Mouse (Mus musculus) embryo, embryonic 11.5 days (tissue): ENCODE measurements at regions not wholly inside any gene's neighbourhood (a gene's known extent, or its start where the extent isn't known, plus 50 kb on each side); places are given as distances from the start of the nearest gene placed in this dataset.

Source experiments
- DNase-seq: peaks from one replicate; pipeline ENCODE4 v3.0.0-alpha.2; 2012; ENCODE audit warnings: low read depth, low spot score

GRCm38 (mm10) chr17:45291052-45291451 lies 142.5 kb downstream of the Cdc5l start:
- no peak for DNase-seq

DNA sequence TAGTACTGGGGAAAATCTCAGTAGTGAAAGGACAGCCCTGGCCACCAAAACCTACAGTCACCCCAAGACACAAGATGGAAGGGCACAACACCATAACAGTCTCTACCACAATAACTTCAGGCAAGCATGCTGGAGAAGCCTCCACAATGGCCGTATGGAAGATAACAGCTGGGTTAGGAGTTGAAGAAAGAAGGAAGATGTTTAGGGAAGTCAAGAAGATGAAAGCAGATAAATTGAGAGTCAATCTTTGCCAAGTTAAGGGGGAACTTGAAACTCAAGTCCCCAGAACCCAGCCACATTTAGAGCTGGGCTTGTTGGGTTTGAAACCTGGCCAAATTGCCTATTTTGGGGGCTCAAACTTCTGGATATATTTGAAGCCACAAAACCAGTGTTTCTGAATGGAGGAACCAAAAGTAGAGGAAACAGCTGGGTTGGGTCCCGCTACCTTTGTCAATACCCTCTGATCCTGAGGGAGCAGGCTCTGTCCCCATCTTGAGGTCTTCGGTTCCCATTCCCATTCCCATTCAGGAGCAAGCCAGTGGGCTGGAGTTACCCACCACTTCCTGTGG lies 147.8 kb downstream of the Cdc5l start:
- no peak for DNase-seq

GRCm38 (mm10) chr17:45281554-45281953 lies 152.0 kb downstream of the Cdc5l start:
- DNase-seq, result no peak

GRCm38 (mm10) chr17:45279811-45280205 lies 153.7 kb downstream of the Cdc5l start:
- no peak for DNase-seq

DNA sequence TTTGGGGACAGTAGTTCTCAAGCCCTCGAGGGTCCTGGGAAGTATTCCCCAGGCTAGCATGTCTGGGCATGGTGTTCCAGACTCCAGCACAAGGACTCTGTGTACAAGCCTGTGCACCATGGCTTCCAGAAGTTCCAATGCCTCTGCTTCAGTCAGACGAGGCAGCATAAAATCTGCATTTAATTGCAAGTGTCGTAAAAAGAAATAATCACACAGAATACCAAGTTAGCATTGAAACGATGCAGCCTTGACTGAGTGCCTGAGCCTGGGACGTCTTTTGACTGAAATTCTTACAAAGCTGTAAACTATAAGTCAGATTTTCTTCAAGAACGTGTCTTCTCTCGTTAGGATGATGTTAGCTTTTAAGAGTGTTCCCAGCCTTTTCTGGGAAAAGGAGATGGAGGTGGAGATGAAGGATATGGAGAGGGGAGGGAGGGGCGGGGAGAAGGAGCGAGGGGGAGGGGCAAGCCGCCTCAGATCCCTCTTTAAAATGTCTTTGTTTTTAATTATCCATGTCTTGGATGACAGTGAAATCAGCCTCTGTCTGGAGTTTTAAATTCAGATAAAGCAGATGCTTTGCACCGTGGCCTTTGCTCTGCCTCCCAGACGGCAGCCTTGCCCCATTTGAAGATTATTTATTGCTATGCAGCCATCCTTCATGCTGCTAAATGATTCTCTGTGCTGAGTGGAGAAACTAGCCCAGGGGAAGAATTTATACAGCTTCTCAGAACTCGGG lies 154.3 kb downstream of the Cdc5l start:
- DNase-seq, result peak; percentile 32

- DNase-seq, result no peak
Measured at GRCm38 (mm10) chr17:45277516-45277915, 156.0 kb downstream of the Cdc5l start.

DNA sequence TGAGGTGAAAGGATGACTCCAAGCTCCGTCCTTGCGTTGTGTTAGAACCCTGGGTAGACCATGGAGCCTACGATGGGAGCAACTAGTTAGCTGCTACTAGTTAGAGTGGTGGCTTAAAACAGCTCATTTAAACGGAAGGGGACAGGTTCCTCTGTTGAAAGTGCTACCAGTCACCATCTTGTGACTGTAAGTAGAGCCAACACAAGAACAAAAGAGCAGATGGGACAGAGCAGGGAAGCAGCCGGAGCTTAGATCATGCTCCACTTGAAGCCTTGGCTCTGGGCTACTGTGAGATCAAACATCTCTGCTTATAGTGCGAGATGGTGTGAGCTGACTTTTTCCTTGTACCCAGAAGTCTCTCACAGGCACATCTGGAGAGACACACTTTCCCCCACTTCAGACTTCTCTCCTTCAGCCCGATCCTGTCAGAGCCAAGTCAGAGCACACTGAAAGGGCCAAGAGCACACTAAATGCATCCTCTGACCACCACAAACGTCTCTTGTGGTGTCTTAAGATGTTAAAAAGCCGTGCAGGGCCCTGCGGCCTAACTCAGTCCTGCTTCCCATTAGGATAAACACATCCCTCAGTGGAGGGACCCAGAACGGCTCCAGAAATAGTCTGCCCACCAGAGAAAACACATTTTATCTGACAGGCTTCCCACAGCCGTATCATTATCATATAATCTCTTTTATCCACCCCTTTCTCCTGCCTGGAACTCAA lies 156.7 kb downstream of the Cdc5l start:
- DNase-seq, result no peak

GRCm38 (mm10) chr17:45274894-45275293 lies 158.6 kb downstream of the Cdc5l start:
- DNase-seq, result no peak

- no peak for DNase-seq
Measured at GRCm38 (mm10) chr17:45266776-45267175, 166.8 kb downstream of the Cdc5l start.

GRCm38 (mm10) chr17:45265587-45265986 lies 167.9 kb downstream of the Cdc5l start:
- no peak for DNase-seq

GRCm38 (mm10) chr17:45264434-45264833 lies 169.1 kb downstream of the Cdc5l start:
- DNase-seq, result no peak

- no peak for DNase-seq
Measured at GRCm38 (mm10) chr17:45260421-45260820, 173.1 kb downstream of the Cdc5l start.

GRCm38 (mm10) chr17:45258007-45258406 lies 175.5 kb downstream of the Cdc5l start:
- DNase-seq, result no peak

DNA sequence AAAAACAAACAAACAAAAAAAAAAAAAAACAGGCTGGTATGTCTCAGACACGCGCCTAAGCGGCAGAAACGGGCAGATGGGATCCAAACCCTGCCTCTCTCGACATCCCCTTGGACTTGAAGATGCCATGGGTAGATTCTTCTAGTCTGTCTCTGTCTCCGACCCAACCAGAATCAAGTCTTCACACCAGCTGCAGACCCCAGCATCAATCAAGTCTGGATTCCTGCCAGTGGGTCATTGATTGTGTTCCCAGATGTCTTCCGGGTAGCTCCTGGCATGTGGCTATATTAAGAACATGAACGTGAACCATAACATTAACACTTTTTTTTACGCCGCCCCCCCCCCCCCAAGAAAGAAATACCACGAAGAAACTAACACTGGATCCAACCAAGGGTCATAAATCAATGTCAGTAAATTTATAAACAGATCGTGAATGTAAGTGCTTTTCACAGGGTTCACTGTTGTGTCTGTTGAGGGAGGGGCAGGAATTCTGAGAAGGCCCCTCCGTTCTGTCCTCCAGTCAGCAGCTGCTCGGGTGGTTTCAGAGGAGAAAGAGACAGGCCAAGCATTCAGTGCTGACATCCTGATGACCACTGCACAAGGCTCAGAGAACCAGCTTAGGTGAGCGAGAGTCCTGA lies 180.8 kb downstream of the Cdc5l start:
- DNase-seq, result no peak

DNA sequence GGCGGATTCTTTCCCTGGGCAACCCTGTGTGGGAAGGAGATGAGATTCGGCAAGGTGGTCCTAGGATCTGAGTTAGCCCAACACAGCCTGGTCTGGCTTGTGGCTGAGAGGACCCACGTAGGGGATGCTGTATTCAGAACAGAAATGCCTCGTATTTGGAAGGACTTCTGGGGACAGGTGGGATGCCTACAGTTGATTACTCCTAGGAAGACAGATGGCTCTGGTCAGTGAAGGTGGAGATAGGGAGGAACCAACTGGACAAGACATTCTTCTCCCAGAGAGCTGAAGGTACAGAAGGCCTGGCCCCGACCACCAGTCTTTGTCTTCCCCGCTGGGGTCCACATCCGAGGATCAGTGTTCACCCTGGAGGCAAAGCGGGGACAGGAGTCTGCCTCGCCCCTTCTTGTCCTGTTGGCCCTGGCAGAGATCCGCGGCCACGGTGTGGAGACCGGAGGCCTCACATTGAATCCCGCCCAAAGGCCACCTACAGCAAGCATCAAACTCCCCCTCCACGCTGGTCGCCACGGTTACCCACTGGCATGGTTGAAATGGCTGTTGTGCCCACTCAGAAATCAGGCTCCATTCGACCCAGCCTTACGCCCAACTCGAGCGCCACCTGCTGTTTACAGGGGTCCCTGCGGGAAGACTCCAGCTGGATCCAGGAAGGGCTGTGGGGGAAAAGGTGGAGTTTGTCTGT lies 182.4 kb downstream of the Cdc5l start:
- peak; percentile 67 for DNase-seq

DNA sequence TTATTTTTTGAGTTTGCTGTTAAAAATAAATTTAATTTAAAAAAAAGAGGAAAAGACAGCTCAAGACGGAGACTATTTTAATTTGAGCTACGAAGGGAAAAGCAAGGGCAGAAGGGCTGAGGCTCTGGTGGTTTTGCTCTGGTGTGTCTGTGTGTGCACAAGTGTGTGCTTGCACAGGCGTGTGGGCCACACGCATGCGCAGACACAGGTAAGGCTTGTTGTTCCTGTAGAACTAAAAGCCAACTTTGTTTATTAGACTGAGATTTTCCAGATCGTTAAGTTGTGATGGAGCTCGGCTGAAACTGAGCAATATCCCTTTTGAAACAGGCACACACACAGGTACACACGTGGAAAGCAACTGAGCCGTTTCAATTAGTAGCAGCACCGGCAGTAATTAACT lies 183.1 kb downstream of the Cdc5l start:
- no peak for DNase-seq

DNA sequence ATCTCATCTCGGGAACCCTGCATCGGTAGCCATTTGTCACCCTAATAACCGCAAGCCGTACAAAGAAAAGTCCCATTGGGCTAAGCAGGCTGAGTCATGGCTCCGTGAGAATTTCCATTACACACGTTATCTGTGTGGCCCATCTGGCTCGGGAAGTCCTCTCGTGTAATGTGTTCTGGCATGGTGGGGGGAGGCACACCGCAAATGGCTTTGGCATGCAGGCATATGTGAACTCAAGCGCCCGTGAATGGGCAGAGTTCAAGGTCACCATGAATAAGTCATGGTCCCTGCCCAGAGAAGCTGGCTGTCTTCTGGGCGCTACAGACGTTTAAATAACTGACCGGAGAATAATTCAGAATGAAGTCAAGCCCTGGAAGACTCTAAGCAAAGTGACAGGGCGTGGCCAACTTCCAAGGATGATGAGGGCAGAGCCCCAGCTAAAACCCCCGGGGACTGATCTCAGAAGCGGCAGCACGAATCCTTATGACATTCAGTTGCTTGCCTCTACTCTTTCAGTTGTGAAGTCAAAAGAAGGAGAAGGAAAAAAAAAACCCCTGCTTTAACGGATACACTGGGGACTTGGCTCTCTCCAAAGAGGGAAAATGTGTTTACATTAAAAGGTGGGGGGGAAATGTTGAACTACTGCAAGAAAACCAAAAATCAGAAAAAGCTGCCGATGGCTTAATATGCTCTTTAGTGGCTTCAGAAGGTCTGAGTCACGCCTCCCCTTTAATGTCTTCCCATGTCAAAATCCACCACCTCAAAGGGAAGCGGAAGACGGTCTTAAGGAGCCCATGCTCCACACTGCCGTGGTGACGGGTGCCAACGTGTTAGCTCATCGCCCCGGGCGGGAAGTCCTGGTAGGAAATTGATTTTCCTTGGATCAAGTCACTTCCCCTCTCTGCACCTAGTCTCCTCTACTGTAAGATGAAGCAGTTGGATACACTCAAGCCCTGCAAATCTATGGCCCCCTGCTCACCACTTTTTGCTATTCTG lies 186.1 kb downstream of the Cdc5l start:
- DNase-seq, result no peak

DNA sequence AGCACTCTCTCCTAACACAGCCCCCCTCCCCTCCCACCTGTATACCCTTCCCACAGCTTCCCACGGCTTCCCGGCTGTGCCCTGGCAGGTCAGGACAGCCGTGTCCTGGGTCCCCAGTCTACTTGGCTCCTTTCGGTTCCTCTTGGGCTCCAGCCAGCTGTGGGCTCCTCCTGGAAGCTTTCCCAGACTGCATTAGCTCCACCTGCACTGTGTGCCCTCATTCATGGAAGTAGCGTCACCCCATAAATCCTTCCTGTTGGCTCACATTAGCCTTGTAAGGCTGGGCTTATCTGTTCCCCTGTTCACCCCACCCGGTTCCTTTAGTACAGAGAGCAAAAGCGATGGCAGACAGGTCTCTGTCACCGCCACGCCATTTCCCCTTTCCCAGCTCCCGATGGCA lies 188.7 kb downstream of the Cdc5l start:
- no peak for DNase-seq

DNA sequence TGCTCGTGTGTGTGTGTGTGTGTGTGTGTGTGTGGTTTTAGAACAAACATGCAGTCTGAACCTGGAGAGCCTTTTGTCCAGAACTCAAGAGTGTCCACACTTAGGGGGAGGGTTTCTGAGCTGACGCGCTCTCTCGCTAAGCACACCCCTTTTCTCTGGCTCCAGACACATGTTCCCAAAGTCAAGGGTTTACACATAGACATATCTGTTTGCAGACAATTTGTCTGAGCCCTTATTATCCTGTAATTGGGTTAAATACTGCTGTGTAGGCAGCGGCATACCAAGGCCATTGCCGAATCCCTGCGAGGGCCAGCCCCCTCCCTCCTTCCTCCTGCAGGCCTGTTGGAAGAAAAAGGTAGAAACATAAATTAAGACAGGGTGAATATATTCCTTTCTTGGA lies 190.4 kb downstream of the Cdc5l start:
- DNase-seq, result no peak

- no peak for DNase-seq
Measured at GRCm38 (mm10) chr17:45242076-45242475, 191.5 kb downstream of the Cdc5l start.
